Mouse (Mus musculus) spleen, adult 2 months (tissue): Measurements from ENCODE around the gene Icosl. TPM values are rescaled to one million over a fixed set of nuclear protein-coding genes. Genes with fewer than 3 reads are reported as not detected.
A peak's percentile ranks its signal among the peaks of the same experiment; 100 is the strongest.
"Not testable (repeated sequence)": the region's sequence is repeated elsewhere in the genome, so short reads cannot be mapped to it uniquely, and the experiment has no call there.

Experiments
- DNase-seq, 2 experiments: peaks; one replicate each; pipeline versions ENCODE4 v3.0.0 to v3.0.0-alpha.2; 2012 to 2021; ENCODE audit warnings: low spot score in 2 of 2, low read depth in 1 of 2
- H3K27ac ChIP-seq: fragments of 200-500 bp; 2 replicates; pipeline ENCODE4 v1.5.1; 2012; ENCODE audit warnings: low read length, inconsistent platforms; ENCODE audit not compliant: insufficient read depth
- H3K27me3 ChIP-seq: fragments of 200-500 bp; 2 replicates; pipeline ENCODE4 v1.6.1; 2012; ENCODE audit warnings: mild to moderate bottlenecking, moderate library complexity, low read length, inconsistent platforms; ENCODE audit not compliant: control insufficient read depth, insufficient read depth
- H3K36me3 ChIP-seq: fragments of 200-500 bp; 2 replicates; pipeline ENCODE4 v1.6.1; 2012; ENCODE audit warnings: mild to moderate bottlenecking, low read length, inconsistent platforms; ENCODE audit not compliant: control insufficient read depth, insufficient read depth
- H3K4me1 ChIP-seq: fragments of 200-500 bp; 2 replicates; pipeline ENCODE4 v1.6.1; 2011; ENCODE audit warnings: inconsistent platforms; ENCODE audit not compliant: control insufficient read depth, insufficient read depth, insufficient read length
- H3K4me3 ChIP-seq: fragments of 200-500 bp; 2 replicates; pipeline ENCODE4 v1.5.1; 2011; ENCODE audit warnings: mild to moderate bottlenecking, inconsistent platforms; ENCODE audit not compliant: insufficient read depth, insufficient read length; ENCODE audit errors: extremely low read depth
- CTCF ChIP-seq: fragments of 200-500 bp; IDR thresholded peaks from 2 replicates; pipeline ENCODE4 v1.5.1; 2011; ENCODE audit warnings: mild to moderate bottlenecking, inconsistent platforms; ENCODE audit not compliant: insufficient read depth, insufficient read length, insufficient replicate concordance; ENCODE audit errors: extremely low read depth
- POLR2A ChIP-seq: fragments of 200-500 bp; IDR thresholded peaks from 2 replicates; pipeline ENCODE4 v1.6.1; 2011; ENCODE audit warnings: low read depth, low read length, inconsistent platforms
- WGBS: fragments of 180-500 bp; shearing (Covaris S2); methylation state at CpG from one replicate; pipeline ENCODE4 v1.1.7; 2018; 5-methylcytosine and 5-hydroxymethylcytosine counted together
- polyA plus RNA-seq: library from polyadenylated mRNA; depleted of rRNA; stranded (reverse); fragments of >200 nt; gene quantifications from 2 replicates; pipeline ENCODE4 v1.2.3, GENCODE M21; 2012; rRNA removed

The Icosl gene
- polyA plus RNA-seq: 78.1 and 82.7 TPM in 2 replicates

DNA sequence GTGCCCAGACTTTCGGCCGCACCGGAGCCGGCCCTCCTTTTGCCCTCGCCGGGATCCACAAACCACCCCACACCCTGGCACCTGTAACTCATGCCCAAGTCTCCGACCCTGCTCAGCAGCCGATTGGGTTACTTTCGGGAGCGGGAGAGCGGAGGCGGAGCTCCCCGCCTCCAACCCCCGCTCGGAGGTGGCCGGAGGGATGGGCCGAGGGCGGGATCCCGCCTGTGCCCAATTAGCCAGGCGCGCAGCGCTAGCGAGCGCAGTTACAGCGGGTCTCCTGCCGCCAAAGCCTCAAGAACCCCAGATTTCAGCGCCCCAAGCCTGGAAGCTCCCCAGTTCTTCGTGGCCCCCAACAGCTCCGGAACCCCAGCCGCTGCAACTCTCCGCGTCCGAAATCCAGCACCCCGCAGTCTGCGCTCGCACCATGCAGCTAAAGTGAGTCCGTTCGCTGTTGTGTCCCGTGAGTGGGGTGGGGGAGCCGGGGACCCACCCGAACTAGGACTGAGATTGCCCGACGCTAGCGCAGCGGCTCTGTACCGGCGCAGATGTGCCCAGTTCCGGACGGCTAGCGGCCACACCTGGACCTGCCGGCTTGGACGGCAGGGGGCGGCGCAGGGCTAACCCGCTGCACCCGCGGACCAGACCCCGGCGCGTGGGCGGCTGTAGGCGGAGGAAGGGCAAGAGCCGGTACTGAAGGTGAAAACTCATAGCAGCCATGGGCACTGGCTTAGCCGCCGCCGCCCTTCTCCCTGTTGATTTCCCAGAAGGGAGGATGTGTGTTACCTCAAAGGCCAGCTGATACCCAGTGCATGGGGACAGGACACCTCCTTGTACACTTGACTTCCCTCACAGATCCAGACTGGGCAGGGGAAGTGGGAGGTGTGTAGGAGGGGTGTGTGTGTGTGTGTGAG is at the start of gene Icosl:
TSS of gene Icosl (plus strand) at position 202 of the 911 bp plus-strand sequence.
- Histone ChIP-seq H3K4me3 (peak within 1 kb of the TSS; percentile 94), H3K27ac (peak within 1 kb of the TSS; percentile 91), H3K36me3 (peaks cover 30% of the 10 kb centered on the region), H3K27me3 (no peaks in the 10 kb centered on the region), H3K4me1 (peaks cover 14% of the 10 kb centered on the region; the same call in 1 of the 2 replicates)
- TF ChIP-seq POLR2A (peak; percentile 70), CTCF (peak; percentile 68; the same call in 1 of the 2 replicates)
- peak; percentile 62 to 93 for DNase-seq
- under 1% methylated on average over 66 of the region's 66 CpGs for WGBS

GRCm38 (mm10) chr10:78019984-78020383 is 49.1 kb upstream of the Icosl start:
- 88% methylated on average over 7 of the region's 11 CpGs for WGBS
- H3K27me3 ChIP-seq, H3K4me1 ChIP-seq, H3K27ac ChIP-seq, H3K36me3 ChIP-seq, DNase-seq, H3K4me3 ChIP-seq: not testable (repeated sequence)

- 35% methylated on average over 6 of the region's 8 CpGs for WGBS
- DNase-seq: not testable (repeated sequence)
Measured at GRCm38 (mm10) chr10:78025453-78025852, 43.6 kb upstream of the Icosl start.

GRCm38 (mm10) chr10:78028129-78028528 is 41.0 kb upstream of the Icosl start:
- no peak overlapping the region for H3K4me3 ChIP-seq
- H3K27ac ChIP-seq: no peak overlapping the region
- TF ChIP-seq CTCF: peak; percentile 79; the same call in 1 of the 2 replicates
- no peak for TF ChIP-seq POLR2A
- DNase-seq: peak; percentile 63 to 68
- H3K4me1 ChIP-seq: no peaks in the 10 kb centered on the region
- no peaks in the 10 kb centered on the region for H3K36me3 ChIP-seq
- WGBS: 3% methylated on average over 5 of the region's 5 CpGs
- no peaks in the 10 kb centered on the region for H3K27me3 ChIP-seq

More at GRCm38 (mm10) chr10:78025453-78025852, 43.6 kb upstream of the Icosl start:
- not testable (repeated sequence) for H3K4me3 ChIP-seq, H3K36me3 ChIP-seq, H3K4me1 ChIP-seq, H3K27me3 ChIP-seq, H3K27ac ChIP-seq

DNA sequence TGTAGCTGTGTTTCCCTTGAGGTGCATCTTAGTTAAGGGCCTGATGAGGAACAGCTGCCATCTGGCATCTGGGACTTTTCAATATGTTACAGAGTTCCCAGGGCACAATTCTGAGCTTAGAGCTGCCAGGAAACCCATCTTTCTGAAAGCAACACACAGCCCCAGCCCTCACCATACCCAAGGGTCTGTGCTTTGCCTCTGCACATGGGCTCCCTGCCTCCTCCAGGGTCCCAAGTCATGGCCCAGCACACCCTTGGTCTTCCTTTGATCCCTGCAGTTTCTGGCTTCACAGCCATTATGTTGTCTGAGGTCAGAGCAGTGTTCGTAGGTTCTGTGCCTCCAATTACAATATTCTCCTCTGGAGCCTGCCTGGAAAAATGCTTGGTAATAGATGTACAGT is 40.0 kb upstream of the Icosl start:
- DNase-seq: no peak
- Histone ChIP-seq H3K27me3 (no peaks in the 10 kb centered on the region), H3K27ac (no peak overlapping the region), H3K4me1 (no peaks in the 10 kb centered on the region), H3K36me3 (no peaks in the 10 kb centered on the region), H3K4me3 (no peak overlapping the region)
- TF ChIP-seq CTCF (no peak), POLR2A (no peak)
- 94% methylated on average over 1 of the region's 1 CpGs for WGBS

DNA sequence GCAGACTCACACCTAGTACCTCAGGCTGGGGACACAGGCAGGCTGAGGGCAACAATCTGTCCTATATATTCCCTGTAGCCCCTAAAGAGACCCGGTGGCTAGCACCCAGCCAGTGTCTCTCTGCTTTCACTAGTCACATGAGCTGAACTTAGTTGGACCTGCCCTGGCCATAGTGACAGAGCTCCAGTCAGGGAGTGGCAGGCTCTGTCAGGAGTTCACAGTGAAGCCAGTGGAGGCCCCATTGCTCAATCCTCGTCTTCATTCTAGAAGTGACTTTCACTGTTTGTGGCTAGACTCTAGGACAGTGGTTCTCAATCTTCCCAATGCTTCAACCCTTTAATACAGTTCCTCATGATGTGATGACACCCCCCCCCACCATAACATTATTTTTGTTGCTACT is 37.1 kb upstream of the Icosl start:
- TF ChIP-seq CTCF (no peak), POLR2A (no peak)
- Histone ChIP-seq H3K36me3 (no peaks in the 10 kb centered on the region), H3K27ac (no peak overlapping the region), H3K4me1 (no peaks in the 10 kb centered on the region), H3K4me3 (no peak overlapping the region), H3K27me3 (no peaks in the 10 kb centered on the region)
- WGBS: 72% methylated on average over 2 of the region's 2 CpGs
- no peak for DNase-seq

- no peak overlapping the region for H3K4me3 ChIP-seq
- TF ChIP-seq CTCF (no peak), POLR2A (no peak)
- no peaks in the 10 kb centered on the region for H3K27me3 ChIP-seq
- no peaks in the 10 kb centered on the region for H3K4me1 ChIP-seq
- no peaks in the 10 kb centered on the region for H3K36me3 ChIP-seq
- DNase-seq: no peak
- whole genome bisulfite sequencing: 83% methylated on average over 4 of the region's 4 CpGs
- H3K27ac ChIP-seq: no peak overlapping the region
Measured at GRCm38 (mm10) chr10:78037139-78037538, 32.0 kb upstream of the Icosl start.
